Mouse (Mus musculus) liver, adult 2 months (tissue): ENCODE results near the gene B4galnt1. TPM values are rescaled to one million over a fixed set of nuclear protein-coding genes. Genes with fewer than 3 reads are reported as not detected.

Source experiments
- DNase-seq: peaks from one replicate; pipeline ENCODE4 v3.0.0-alpha.2; 2011; ENCODE audit warnings: low read depth, low spot score; ENCODE audit errors: extremely low read depth
- H3K27ac ChIP-seq: fragments of 200-500 bp; replicated peaks from 2 replicates; pipeline ENCODE4 v1.5.1; 2012; ENCODE audit warnings: low read depth, mild to moderate bottlenecking, control low read depth, inconsistent platforms, low read length; ENCODE audit not compliant: insufficient read depth
- H3K27me3 ChIP-seq: fragments of 200-500 bp; 2 replicates; pipeline ENCODE4 v1.6.1; 2012; ENCODE audit warnings: mild to moderate bottlenecking, moderate library complexity, low read length, inconsistent platforms; ENCODE audit not compliant: control insufficient read depth, insufficient read depth
- H3K36me3 ChIP-seq: fragments of 200-500 bp; 2 replicates; pipeline ENCODE4 v1.6.1; 2012; ENCODE audit warnings: low read length, inconsistent platforms; ENCODE audit not compliant: control insufficient read depth, insufficient read depth
- H3K4me1 ChIP-seq: fragments of 200-500 bp; 2 replicates; pipeline ENCODE4 v1.6.1; 2011; ENCODE audit warnings: low read length; ENCODE audit not compliant: control insufficient read depth, insufficient read depth
- H3K4me3 ChIP-seq: fragments of 200-500 bp; 2 replicates; pipeline ENCODE4 v1.5.1; 2011; ENCODE audit warnings: low read depth, mild to moderate bottlenecking, control low read depth, low read length, moderate library complexity; ENCODE audit not compliant: insufficient read depth
- H3K79me2 ChIP-seq: fragments of 200-500 bp; 2 replicates; pipeline ENCODE4 v1.6.1; 2012; ENCODE audit warnings: inconsistent platforms, mild to moderate bottlenecking, low read length, moderate library complexity; ENCODE audit not compliant: control insufficient read depth, insufficient read depth
- H3K9ac ChIP-seq: fragments of 200-500 bp; 2 replicates; pipeline ENCODE4 v1.6.1; 2012; ENCODE audit warnings: low read depth, mild to moderate bottlenecking, control low read depth, inconsistent platforms, low read length
- CTCF ChIP-seq: fragments of 200-500 bp; IDR thresholded peaks from 2 replicates; pipeline ENCODE4 v1.5.1; 2011; ENCODE audit warnings: low read depth, low read length, control low read depth
- POLR2A ChIP-seq: fragments of 200-500 bp; IDR thresholded peaks from 2 replicates; pipeline ENCODE4 v1.6.1; 2011; ENCODE audit warnings: low read length, control low read depth; ENCODE audit not compliant: insufficient read depth; ENCODE audit errors: extremely low read depth
- WGBS: fragments of 180-500 bp; shearing (Covaris S2); methylation state at CpG from one replicate; pipeline ENCODE4 v1.1.7; 2018; 5-methylcytosine and 5-hydroxymethylcytosine counted together
- polyA plus RNA-seq: library from polyadenylated mRNA; depleted of rRNA; stranded (reverse); fragments of >200 nt; gene quantifications from 2 replicates; pipeline ENCODE4 v1.2.3, GENCODE M21; 2012
- total RNA-seq: library from RNA; depleted of rRNA; stranded (reverse); fragments of >200 nt; gene quantifications from 2 replicates; pipeline ENCODE4 v1.2.3, GENCODE M21; 2014

Gene B4galnt1
- total and polyA plus RNA-seq, 2 experiments, result 21.9 to 85.0 TPM

GRCm38 (mm10) chr10:127166771-127167613 is 2.0 kb downstream of the B4galnt1 start:
- peaks cover 10% of the 10 kb centered on the region; the same call in 1 of the 2 replicates for H3K79me2 ChIP-seq
- DNase-seq, result no peak
- no peaks in the 10 kb centered on the region for H3K27me3 ChIP-seq
- WGBS, result 9% methylated on average over 15 of the region's 15 CpGs
- H3K9ac ChIP-seq, result peak overlapping the region; percentile 95
- H3K4me3 ChIP-seq, result peak overlapping the region; percentile 84
- H3K4me1 ChIP-seq, result peaks cover 17% of the 10 kb centered on the region
- H3K27ac ChIP-seq, result peak overlapping the region; percentile 98
- H3K36me3 ChIP-seq, result peaks cover 7% of the 10 kb centered on the region; the same call in 1 of the 2 replicates
- no peak for TF ChIP-seq CTCF
- no peak for TF ChIP-seq POLR2A

- Histone ChIP-seq H3K4me1 (peaks cover 17% of the 10 kb centered on the region), H3K36me3 (peaks cover 8% of the 10 kb centered on the region; the same call in 1 of the 2 replicates), H3K9ac (peak overlapping the region; percentile 95), H3K79me2 (peaks cover 10% of the 10 kb centered on the region; the same call in 1 of the 2 replicates), H3K4me3 (peak overlapping the region; percentile 2; the same call in 1 of the 2 replicates), H3K27ac (peak overlapping the region; percentile 98), H3K27me3 (no peaks in the 10 kb centered on the region)
- TF ChIP-seq CTCF, result no peak
- 0 out of 2 replicates have a peak, but pooled peaks have one; percentile 31 for TF ChIP-seq POLR2A
- peak; percentile 97 for DNase-seq
- 11% methylated on average over 10 of the region's 10 CpGs for WGBS
These were observed 2.7 kb downstream of the B4galnt1 start for GRCm38 (mm10) chr10:127167614-127168192.

GRCm38 (mm10) chr10:127170002-127170401 is 5.0 kb downstream of the B4galnt1 start:
- Histone ChIP-seq H3K4me3 (no peak overlapping the region), H3K27me3 (no peaks in the 10 kb centered on the region), H3K4me1 (peaks cover 14% of the 10 kb centered on the region), H3K9ac (no peak overlapping the region), H3K36me3 (peaks cover 8% of the 10 kb centered on the region; the same call in 1 of the 2 replicates), H3K27ac (no peak overlapping the region), H3K79me2 (peaks cover 10% of the 10 kb centered on the region; the same call in 1 of the 2 replicates)
- no peak for TF ChIP-seq CTCF
- no peak for TF ChIP-seq POLR2A
- DNase-seq, result no peak
- 79% methylated on average over 22 of the region's 22 CpGs for WGBS

- Histone ChIP-seq H3K27me3 (no peaks in the 10 kb centered on the region), H3K4me1 (peaks cover 14% of the 10 kb centered on the region), H3K79me2 (0 out of 2 replicates have a peak, but pooled peaks cover 2% of the 10 kb centered on the region), H3K4me3 (peak overlapping the region; percentile 1; the same call in 1 of the 2 replicates), H3K27ac (no peak overlapping the region), H3K36me3 (peaks cover 8% of the 10 kb centered on the region; the same call in 1 of the 2 replicates), H3K9ac (no peak overlapping the region)
- peak; percentile 38 for DNase-seq
- TF ChIP-seq POLR2A, result no peak
- TF ChIP-seq CTCF, result peak; percentile 89
- 29% methylated on average over 29 of the region's 29 CpGs for WGBS
These were observed 5.8 kb downstream of the B4galnt1 start for GRCm38 (mm10) chr10:127170837-127171272.

- Histone ChIP-seq H3K4me3 (no peak overlapping the region), H3K27me3 (no peaks in the 10 kb centered on the region), H3K27ac (no peak overlapping the region), H3K9ac (no peak overlapping the region), H3K79me2 (no peaks in the 10 kb centered on the region), H3K4me1 (peaks cover 12% of the 10 kb centered on the region), H3K36me3 (peaks cover 8% of the 10 kb centered on the region; the same call in 1 of the 2 replicates)
- TF ChIP-seq CTCF (no peak), POLR2A (no peak)
- no peak for DNase-seq
- 84% methylated on average over 15 of the region's 15 CpGs for WGBS
These were observed 6.7 kb downstream of the B4galnt1 start for GRCm38 (mm10) chr10:127171631-127172200.
